Mouse (Mus musculus) myocyte (in vitro differentiated cells): Measurements from ENCODE around the gene Rpl27.

Experiments
- MAX ChIP-seq: IDR thresholded peaks from one replicate; pipeline ENCODE4 v1.6.1; 2011; ENCODE audit warnings: low read depth, mild to moderate bottlenecking, control low read depth
- POLR2A ChIP-seq: IDR thresholded peaks from one replicate; pipeline ENCODE4 v1.6.1; 2011; ENCODE audit warnings: low read depth, mild to moderate bottlenecking, control low read depth, moderate library complexity; ENCODE audit not compliant: insufficient read length

DNA sequence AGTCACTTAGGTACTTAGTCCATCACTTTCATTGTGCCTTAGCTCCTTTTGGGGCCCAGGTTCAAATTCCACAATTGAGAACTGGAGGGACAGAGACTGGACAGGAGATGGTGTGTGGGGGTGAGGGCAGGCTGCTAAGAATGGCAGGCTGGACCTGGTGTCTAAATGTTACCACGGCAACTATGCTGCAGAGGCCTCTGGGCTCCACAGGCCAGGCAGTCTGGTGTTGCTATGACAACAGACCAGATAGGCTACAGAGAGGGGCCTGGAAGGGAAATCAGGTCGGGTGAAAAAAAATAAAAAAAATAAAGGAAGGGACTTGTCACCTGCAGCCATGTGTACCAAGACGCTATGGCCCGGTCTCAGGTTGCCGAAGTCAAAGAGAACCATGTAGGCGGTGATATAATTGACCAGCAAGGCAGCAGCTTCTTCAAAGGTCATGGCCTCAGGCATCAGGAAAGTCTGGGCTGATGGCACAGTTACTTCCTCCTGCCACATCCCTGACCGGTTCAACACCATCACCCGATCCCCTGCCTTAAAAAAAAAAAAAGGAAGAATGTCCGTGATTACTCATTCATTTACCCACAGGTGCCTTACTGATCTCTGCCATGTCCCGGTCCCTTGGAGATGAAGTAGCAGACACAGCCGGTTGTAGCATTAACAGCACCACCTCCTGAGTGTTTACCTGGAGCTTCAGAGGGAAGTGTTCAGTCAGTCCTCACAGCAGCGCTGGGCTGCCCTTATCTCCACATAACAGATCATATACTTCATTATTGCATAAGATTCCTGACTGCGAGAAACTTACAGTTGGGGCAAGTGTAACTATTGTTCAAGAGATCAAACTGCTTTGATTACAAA lies 20.7 kb downstream of the Rpl27 start:
- TF ChIP-seq MAX (no peak), POLR2A (no peak)
